Mouse (Mus musculus) thymus, adult 2 months (tissue): ENCODE data around the gene Depdc5.

Experiments used
- CTCF ChIP-seq: fragments of 200-500 bp; IDR thresholded peaks from 2 replicates; pipeline ENCODE4 v1.5.1; 2012; ENCODE audit warnings: mild to moderate bottlenecking, control low read depth, low read length, moderate library complexity, borderline replicate concordance; ENCODE audit not compliant: control insufficient read depth, poor library complexity, insufficient read depth; ENCODE audit errors: extremely low read depth
- POLR2A ChIP-seq: fragments of 200-500 bp; IDR thresholded peaks from 2 replicates; pipeline ENCODE4 v1.6.1; 2012; ENCODE audit warnings: mild to moderate bottlenecking, low read length, control low read depth, moderate library complexity; ENCODE audit not compliant: control insufficient read depth, poor library complexity, insufficient read depth; ENCODE audit errors: extremely low read depth

- TF ChIP-seq POLR2A: no peak
- TF ChIP-seq CTCF: no peak
These were observed 161.0 kb downstream of the Depdc5 start for GRCm38 (mm10) chr5:33024474-33024873.
